Comparison of ENCODE assay signal across 22 mouse cellular contexts in genomic region chr13:72211716-72212115, GRCm38 (mm10).
DNase-seq lines count a peak whose midpoint lies in the region; ATAC-seq and TF ChIP-seq lines count a peak whose summit lies in the region.
"Had no signal": no experiment of that assay in that cellular context is flagged by ENCODE, and none has a peak within 500 bp of the region (broad histone marks: within the 10 kb centered on the region; RNA-seq: fewer than 3 reads in every experiment).

No protein-coding gene starts in this region.

- H3K4me1 ChIP-seq in lung, embryonic 14.5 days (ENCODE audit: insufficient read depth), result no peaks in the 10 kb centered on the region
- no peaks in the 10 kb centered on the region for H3K4me1 ChIP-seq in lung, adult 2 months (ENCODE audit: control insufficient read depth, insufficient read depth, low read length)
- H3K4me1 ChIP-seq: embryonic facial prominence, embryonic 12.5 days; embryonic facial prominence, embryonic 15.5 days; forebrain, embryonic 15.5 days had no signal

- TF ChIP-seq CTCF in lung, embryonic 14.5 days (IDR thresholded peaks at IDR 0.05; ENCODE audit: low read depth), result no peak
- no peak for TF ChIP-seq CTCF in lung, adult 2 months (IDR thresholded peaks at IDR 0.05; ENCODE audit: insufficient read depth, low read length)

- DNase-seq in embryo, embryonic 9.5 days (ENCODE audit: extremely low spot score), result peak; percentile 3
- no peak for DNase-seq in embryo, embryonic 11 days
- peak; percentile 13 for DNase-seq in lung, embryonic 14.5 days
- DNase-seq in lung, adult 2 months, result no peak
- peak; percentile 4 for DNase-seq in lung, postnatal 25 days (ENCODE audit: low spot score)
- DNase-seq in urinary bladder, adult 2 months (ENCODE audit: low spot score), result no peak
- DNase-seq: adrenal gland, adult 8-10 months; adrenal gland, postnatal 25 days; cerebellum, adult 11-12 months; cerebellum, adult 8-10 months; cerebellum, postnatal 10 days; cerebellum, postnatal 36 days; gastrocnemius, postnatal 25 days; heart, adult 2 months had no signal

- H3K27ac ChIP-seq in lung, embryonic 14.5 days (ENCODE audit: low read depth), result no peak overlapping the region
- H3K27ac ChIP-seq: embryonic facial prominence, embryonic 12.5 days; embryonic facial prominence, embryonic 15.5 days; forebrain, embryonic 12.5 days; forebrain, embryonic 15.5 days; heart, adult 2 months; heart, embryonic 10.5 days; hindbrain, embryonic 12.5 days; hindbrain, embryonic 15.5 days had no signal

- TF ChIP-seq POLR2A in lung, adult 2 months (IDR thresholded peaks at IDR 0.05; ENCODE audit: borderline replicate concordance, extremely low read depth, low read depth, low read length), result no peak

- H3K4me3 ChIP-seq in lung, embryonic 14.5 days (ENCODE audit: low read depth, low read length), result no peak overlapping the region
- no peak overlapping the region for H3K4me3 ChIP-seq in lung, adult 2 months (replicated peaks; ENCODE audit: extremely low read depth, low read depth, low read length)
- H3K4me3 ChIP-seq: embryonic facial prominence, embryonic 12.5 days; embryonic facial prominence, embryonic 15.5 days; forebrain, embryonic 12.5 days; forebrain, embryonic 15.5 days; heart, adult 2 months; heart, embryonic 10.5 days; hindbrain, embryonic 12.5 days; hindbrain, embryonic 15.5 days had no signal

- no peaks in the 10 kb centered on the region for H3K36me3 ChIP-seq in lung, embryonic 14.5 days (ENCODE audit: insufficient read depth)
- H3K36me3 ChIP-seq: embryonic facial prominence, embryonic 12.5 days; embryonic facial prominence, embryonic 15.5 days; forebrain, embryonic 12.5 days; forebrain, embryonic 15.5 days; heart, embryonic 10.5 days; hindbrain, embryonic 12.5 days; hindbrain, embryonic 15.5 days had no signal

- no peak overlapping the region for H3K9ac ChIP-seq in lung, embryonic 14.5 days
- H3K9ac ChIP-seq: embryonic facial prominence, embryonic 12.5 days; embryonic facial prominence, embryonic 15.5 days; forebrain, embryonic 12.5 days; forebrain, embryonic 15.5 days; hindbrain, embryonic 12.5 days; hindbrain, embryonic 15.5 days had no signal

- H3K4me2 ChIP-seq in lung, embryonic 14.5 days, result no peak overlapping the region
- H3K4me2 ChIP-seq: embryonic facial prominence, embryonic 12.5 days; embryonic facial prominence, embryonic 15.5 days; forebrain, embryonic 12.5 days; forebrain, embryonic 15.5 days; hindbrain, embryonic 12.5 days; hindbrain, embryonic 15.5 days had no signal

- ATAC-seq in lung, embryonic 14.5 days (ENCODE audit: insufficient read depth), result no peak
- ATAC-seq: activated CD4-positive, CD25-positive, alpha-beta regulatory T cell, adult 4 months; forebrain, embryonic 15.5 days had no signal

- H3K9me3 ChIP-seq in lung, embryonic 14.5 days (ENCODE audit: low read depth, low read length), result no peaks in the 10 kb centered on the region
- H3K9me3 ChIP-seq: embryonic facial prominence, embryonic 12.5 days; embryonic facial prominence, embryonic 15.5 days; forebrain, embryonic 12.5 days; forebrain, embryonic 15.5 days; heart, embryonic 10.5 days; hindbrain, embryonic 12.5 days; hindbrain, embryonic 15.5 days had no signal

- H3K27me3 ChIP-seq in lung, embryonic 14.5 days (ENCODE audit: insufficient read depth, low read length), result no peaks in the 10 kb centered on the region
- H3K27me3 ChIP-seq: embryonic facial prominence, embryonic 12.5 days; embryonic facial prominence, embryonic 15.5 days; forebrain, embryonic 15.5 days had no signal

- 59% methylated on average over 4 of the region's 4 CpGs for WGBS in lung, embryonic 14.5 days
- 63% methylated on average over 4 of the region's 4 CpGs for WGBS in lung, adult 2 months

Comparison
In these comparisons a context has a peak if more than half of its experiments do, and no peak if none do; other contexts are left out.
1. DNase-seq: peak in embryo, embryonic 9.5 days (single experiment), lung, embryonic 14.5 days (single experiment) and lung, postnatal 25 days (single experiment); none in embryo, embryonic 11 days (single experiment), lung, adult 2 months (single experiment) and urinary bladder, adult 2 months (single experiment).